ENCODE assay signal across 7 mouse cellular contexts in the genomic region with DNA sequence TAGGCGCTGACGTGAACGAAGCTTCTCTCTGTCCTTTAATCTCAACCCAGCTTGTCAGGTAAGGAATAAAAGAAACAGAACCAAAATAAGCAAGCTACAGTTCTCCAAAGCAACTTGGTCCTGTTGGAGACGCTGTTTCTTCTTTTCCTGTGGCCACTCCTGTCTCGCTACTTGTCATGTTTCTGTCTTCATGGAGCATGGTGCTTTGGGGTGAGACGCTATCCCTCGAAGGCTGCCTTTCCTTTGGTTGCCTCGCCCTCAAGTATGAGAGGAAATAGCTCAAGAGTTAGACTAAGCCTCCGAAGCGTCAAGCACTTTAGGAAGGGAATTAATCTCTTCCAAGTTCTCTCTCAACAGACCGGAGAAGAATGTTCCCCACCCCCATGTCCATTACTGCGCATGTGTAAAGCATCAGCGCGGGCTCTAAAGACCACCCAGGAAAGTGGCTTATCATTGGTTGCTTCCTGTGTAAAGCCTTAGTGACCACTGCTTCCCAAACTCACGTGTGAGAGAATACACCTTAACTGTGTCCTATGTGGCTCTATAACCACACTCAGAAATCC. TPM values are rescaled to one million over a fixed set of nuclear protein-coding genes. Genes with fewer than 3 reads are reported as not detected.
A peak's percentile ranks its signal among the peaks of the same experiment; 100 is the strongest.
DNase-seq lines count a peak whose midpoint lies in the region; ATAC-seq lines count a peak whose summit lies in the region.

No protein-coding gene starts in this region.

- H3K4me3 ChIP-seq in hindbrain, embryonic 13.5 days, result no peak overlapping the region
- H3K4me3 ChIP-seq in lung, embryonic 16.5 days (ENCODE audit: low read length), result peak overlapping the region; percentile 20

- no peaks in the 10 kb centered on the region for H3K4me1 ChIP-seq in hindbrain, embryonic 13.5 days (replicated peaks)
- peaks cover 17% of the 10 kb centered on the region for H3K4me1 ChIP-seq in lung, embryonic 16.5 days (replicated peaks; ENCODE audit: control insufficient read depth, insufficient read depth, low read length)

- peak; percentile 15 for ATAC-seq in CD4-positive, CD25-positive, alpha-beta regulatory T cell, adult 4 months
- no peak for ATAC-seq in hindbrain, embryonic 13.5 days (ENCODE audit: low FRiP score)
- ATAC-seq in lung, embryonic 16.5 days (ENCODE audit: low read depth), result peak; percentile 37; the same call in 1 of the 2 replicates

- peak overlapping the region; percentile 37; the same call in 1 of the 2 replicates for H3K27ac ChIP-seq in hindbrain, embryonic 13.5 days
- H3K27ac ChIP-seq in lung, embryonic 16.5 days (ENCODE audit: low read length), result peak overlapping the region; percentile 94

- no peak overlapping the region for H3K9ac ChIP-seq in hindbrain, embryonic 13.5 days
- peak overlapping the region; percentile 54 for H3K9ac ChIP-seq in lung, embryonic 16.5 days (ENCODE audit: low read length)

- WGBS in hindbrain, embryonic 13.5 days, result 74% methylated on average over 15 of the region's 15 CpGs
- 20% methylated on average over 15 of the region's 15 CpGs for WGBS in lung, embryonic 16.5 days

- peaks cover 3% of the 10 kb centered on the region; the same call in 1 of the 2 replicates for H3K27me3 ChIP-seq in hindbrain, embryonic 13.5 days
- no peaks in the 10 kb centered on the region for H3K27me3 ChIP-seq in lung, embryonic 16.5 days (ENCODE audit: control insufficient read depth, insufficient read depth, low read depth, low read length)

- H3K36me3 ChIP-seq in hindbrain, embryonic 13.5 days, result no peaks in the 10 kb centered on the region
- no peaks in the 10 kb centered on the region for H3K36me3 ChIP-seq in lung, embryonic 16.5 days (ENCODE audit: control insufficient read depth, insufficient read depth, low read length)

- DNase-seq in ES-CJ7 (ENCODE audit: low read depth, low spot score), result peak; percentile 14
- DNase-seq in adrenal gland, postnatal 14 days, result no peak
- DNase-seq in layer of hippocampus, adult 9-10 months (ENCODE audit: low spot score), result no peak
- DNase-seq in left cerebral cortex, adult 11 months (ENCODE audit: low spot score), result no peak

- no peak overlapping the region for H3K4me2 ChIP-seq in hindbrain, embryonic 13.5 days
- peak overlapping the region; percentile 53 for H3K4me2 ChIP-seq in lung, embryonic 16.5 days (ENCODE audit: low read depth, low read length)

- no peaks in the 10 kb centered on the region for H3K9me3 ChIP-seq in hindbrain, embryonic 13.5 days
- no peaks in the 10 kb centered on the region for H3K9me3 ChIP-seq in lung, embryonic 16.5 days (ENCODE audit: control insufficient read depth, low read length)

RNA-seq across cellular contexts. Expression of gene Rcsd1, which starts 9.1 kb away (rescaled TPM):
- 100 to 1,000 TPM; 114 to 159 TPM for polyA plus RNA-seq in CD4-positive, CD25-positive, alpha-beta regulatory T cell, adult 4 months (2017; shearing (Covaris generic))
- polyA plus RNA-seq in hindbrain, embryonic 13.5 days (2015; fragmentation: Nextera tagmentation; extraction: Ambion mirVana), result 12.4 and 13.5 TPM in 2 replicates
- 47.8 and 51.5 TPM in 2 replicates for polyA plus RNA-seq in lung, embryonic 16.5 days (2015; fragmentation: Nextera tagmentation; extraction: Ambion mirVana)
- 22.1 and 35.0 TPM in 2 replicates for total RNA-seq in adrenal gland, postnatal 14 days (2021)

RNA-seq across cellular contexts. Expression of gene Creg1, which starts 44.9 kb away (rescaled TPM):
- polyA plus RNA-seq in CD4-positive, CD25-positive, alpha-beta regulatory T cell, adult 4 months (2017; shearing (Covaris generic)), result 10 to 100 TPM; 17.4 to 25.9 TPM
- polyA plus RNA-seq in hindbrain, embryonic 13.5 days (2015; fragmentation: Nextera tagmentation; extraction: Ambion mirVana), result 24.1 and 31.6 TPM in 2 replicates
- polyA plus RNA-seq in lung, embryonic 16.5 days (2015; fragmentation: Nextera tagmentation; extraction: Ambion mirVana), result 60.8 and 68.6 TPM in 2 replicates
- 36.6 and 56.6 TPM in 2 replicates for total RNA-seq in adrenal gland, postnatal 14 days (2021)
